Mouse (Mus musculus) forebrain, embryonic 14.5 days (tissue): ENCODE results near the gene Cetn4. TPM values are rescaled to one million over a fixed set of nuclear protein-coding genes. Genes with fewer than 3 reads are reported as not detected.

Experiments used
- ATAC-seq: fragments of 200-750 bp; cut with Nextera tagmentation; 2 replicates; pipeline ENCODE4 v1.8.0; 2017; ENCODE audit warnings: mild to moderate bottlenecking, moderate library complexity
- DNase-seq: peaks from one replicate; pipeline ENCODE4 v3.0.0-alpha.2; 2015; ENCODE audit warnings: low spot score
- H3K27ac ChIP-seq: fragments of 300-500 bp; sonication (generic); 2 replicates; pipeline ENCODE4 v1.5.1; 2014; ENCODE audit warnings: low read depth, mild to moderate bottlenecking, control low read depth, low read length, moderate library complexity
- H3K27me3 ChIP-seq: fragments of 300-500 bp; sonication (generic); replicated peaks from 2 replicates; pipeline ENCODE4 v1.6.1; 2014; ENCODE audit warnings: low read length, control low read depth, mixed read lengths; ENCODE audit not compliant: control insufficient read depth, insufficient read depth
- H3K36me3 ChIP-seq: fragments of 300-500 bp; sonication (generic); 2 replicates; pipeline ENCODE4 v1.6.1; 2014; ENCODE audit warnings: low read length, control low read depth; ENCODE audit not compliant: control insufficient read depth, insufficient read depth
- H3K4me1 ChIP-seq: fragments of 300-500 bp; sonication (generic); 2 replicates; pipeline ENCODE4 v1.6.1; 2014; ENCODE audit warnings: antibody characterized with exemption, low read length, control low read depth; ENCODE audit not compliant: control insufficient read depth, insufficient read depth
- H3K4me2 ChIP-seq: fragments of 300-500 bp; sonication (generic); 2 replicates; pipeline ENCODE4 v1.6.1; 2014; ENCODE audit warnings: mild to moderate bottlenecking, control low read depth, low read length
- H3K4me3 ChIP-seq: fragments of 300-500 bp; sonication (generic); 2 replicates; pipeline ENCODE4 v1.5.1; 2014; ENCODE audit warnings: low read depth, low read length, control low read depth
- H3K9ac ChIP-seq: fragments of 300-500 bp; sonication (generic); 2 replicates; pipeline ENCODE4 v1.6.1; 2014; ENCODE audit warnings: mild to moderate bottlenecking, low read length, control low read depth, moderate library complexity
- H3K9me3 ChIP-seq: fragments of 300-500 bp; sonication (generic); replicated peaks from 2 replicates; pipeline ENCODE4 v1.6.1; 2016; ENCODE audit warnings: low read length, control low read depth, mixed read lengths; ENCODE audit not compliant: control insufficient read depth
- WGBS: fragments of 180-500 bp; shearing (Covaris S2); extraction: QIAGEN DNeasy Blood & Tissue Kit; methylation state at CpG from one replicate; pipeline ENCODE4 v1.1.7; 2014; 5-methylcytosine and 5-hydroxymethylcytosine counted together
- polyA plus RNA-seq: library from polyadenylated mRNA; unstranded; fragments of >200 nt; fragmentation: Nextera tagmentation; extraction: Ambion mirVana; gene quantifications from 2 replicates; pipeline ENCODE4 v1.2.1, GENCODE M21; 2014

Cetn4 gene
- 1.6 and 2.0 TPM in 2 replicates for polyA plus RNA-seq

GRCm38 (mm10) chr3:37312370-37312941, at the start of gene Cetn4, which contains the start of gene Bbs12:
Cetn4 (minus strand) TSS chr3:37312708.
Bbs12 (plus strand) TSS chr3:37312554.
- ATAC-seq (peak; percentile 100), DNase-seq (peak; percentile 97)
- H3K4me3 ChIP-seq, result peak within 1 kb of the TSS; percentile 73
- H3K9me3 ChIP-seq, result no peaks in the 10 kb centered on the region
- peak within 1 kb of the TSS; percentile 82 for H3K9ac ChIP-seq
- H3K4me1 ChIP-seq, result no peaks in the 10 kb centered on the region
- H3K27me3 ChIP-seq, result no peaks in the 10 kb centered on the region
- H3K36me3 ChIP-seq, result no peaks in the 10 kb centered on the region
- peak within 1 kb of the TSS; percentile 73 for H3K4me2 ChIP-seq
- WGBS, result under 1% methylated on average over 54 of the region's 54 CpGs
- peak within 1 kb of the TSS; percentile 52; the same call in 1 of the 2 replicates for H3K27ac ChIP-seq

GRCm38 (mm10) chr3:37360729-37361128, 48.2 kb upstream of the Cetn4 start:
- Histone ChIP-seq H3K27me3 (no peaks in the 10 kb centered on the region), H3K9ac (no peak overlapping the region), H3K27ac (no peak overlapping the region), H3K36me3 (no peaks in the 10 kb centered on the region), H3K9me3 (no peaks in the 10 kb centered on the region), H3K4me1 (no peaks in the 10 kb centered on the region), H3K4me3 (no peak overlapping the region), H3K4me2 (no peak overlapping the region)
- ATAC-seq (no peak), DNase-seq (no peak)
- 87% methylated on average over 9 of the region's 9 CpGs for WGBS

GRCm38 (mm10) chr3:37354737-37355136, 42.2 kb upstream of the Cetn4 start:
- Histone ChIP-seq H3K36me3 (no peaks in the 10 kb centered on the region), H3K4me2 (no peak overlapping the region), H3K27ac (no peak overlapping the region), H3K4me3 (no peak overlapping the region), H3K27me3 (peaks cover under 1% of the 10 kb centered on the region; the same call in 1 of the 2 replicates), H3K4me1 (no peaks in the 10 kb centered on the region), H3K9ac (no peak overlapping the region), H3K9me3 (no peaks in the 10 kb centered on the region)
- DNase-seq (no peak), ATAC-seq (no peak)
- WGBS, result 64% methylated on average over 1 of the region's 1 CpGs

- 89% methylated on average over 10 of the region's 10 CpGs for WGBS
- Histone ChIP-seq H3K27ac (no peak overlapping the region), H3K4me3 (no peak overlapping the region), H3K9ac (no peak overlapping the region), H3K36me3 (no peaks in the 10 kb centered on the region), H3K4me1 (no peaks in the 10 kb centered on the region), H3K27me3 (peaks cover 7% of the 10 kb centered on the region), H3K9me3 (no peaks in the 10 kb centered on the region), H3K4me2 (no peak overlapping the region)
- ATAC-seq (no peak), DNase-seq (no peak)
Observed at GRCm38 (mm10) chr3:37353951-37354481, 41.5 kb upstream of the Cetn4 start.

GRCm38 (mm10) chr3:37350386-37350785, 37.9 kb upstream of the Cetn4 start:
- 65% methylated on average over 7 of the region's 7 CpGs for WGBS
- Histone ChIP-seq H3K9ac (no peak overlapping the region), H3K4me1 (peaks cover 6% of the 10 kb centered on the region), H3K27ac (no peak overlapping the region), H3K27me3 (peaks cover 17% of the 10 kb centered on the region), H3K4me2 (no peak overlapping the region), H3K36me3 (no peaks in the 10 kb centered on the region), H3K4me3 (no peak overlapping the region), H3K9me3 (no peaks in the 10 kb centered on the region)
- no peak for DNase-seq
- ATAC-seq, result no peak

GRCm38 (mm10) chr3:37349166-37349548, 36.6 kb upstream of the Cetn4 start:
- Histone ChIP-seq H3K27ac (no peak overlapping the region), H3K36me3 (no peaks in the 10 kb centered on the region), H3K4me3 (peak overlapping the region; percentile 60), H3K9me3 (no peaks in the 10 kb centered on the region), H3K9ac (peak overlapping the region; percentile 66), H3K4me2 (peak overlapping the region; percentile 100), H3K27me3 (peaks cover 17% of the 10 kb centered on the region), H3K4me1 (peaks cover 6% of the 10 kb centered on the region)
- 12% methylated on average over 7 of the region's 8 CpGs for whole genome bisulfite sequencing
- ATAC-seq (no peak; the same call in 1 of the 2 replicates), DNase-seq (peak; percentile 16)

- Histone ChIP-seq H3K27me3 (peaks cover 17% of the 10 kb centered on the region), H3K4me3 (peak within 1 kb of the TSS; percentile 60), H3K4me2 (peak within 1 kb of the TSS; percentile 100), H3K4me1 (peaks cover 6% of the 10 kb centered on the region), H3K36me3 (no peaks in the 10 kb centered on the region), H3K27ac (no peak within 1 kb of the TSS), H3K9ac (peak within 1 kb of the TSS; percentile 66), H3K9me3 (no peaks in the 10 kb centered on the region)
- DNase-seq (peak; percentile 49), ATAC-seq (peak; percentile 82)
- WGBS, result under 1% methylated on average over 73 of the region's 75 CpGs
Observed at GRCm38 (mm10) chr3:37348221-37349165, 36.0 kb upstream of the Cetn4 start, which contains the start of gene Fgf2. Fgf2 (plus strand) TSS chr3:37348346.

GRCm38 (mm10) chr3:37347671-37348070, 35.2 kb upstream of the Cetn4 start:
- 38% methylated on average over 9 of the region's 9 CpGs for WGBS
- H3K4me1 ChIP-seq, result peaks cover 6% of the 10 kb centered on the region
- H3K36me3 ChIP-seq, result no peaks in the 10 kb centered on the region
- H3K9me3 ChIP-seq, result no peaks in the 10 kb centered on the region
- no peak overlapping the region for H3K27ac ChIP-seq
- ATAC-seq (no peak), DNase-seq (no peak)
- H3K27me3 ChIP-seq, result peaks cover 17% of the 10 kb centered on the region
- H3K4me2 ChIP-seq, result peak overlapping the region; percentile 100
- H3K4me3 ChIP-seq, result no peak overlapping the region
- H3K9ac ChIP-seq, result no peak overlapping the region; the same call in 1 of the 2 replicates
